Mouse (Mus musculus) Patski (cell line): ENCODE results near the gene Gpr15. TPM values are rescaled to one million over a fixed set of nuclear protein-coding genes. Genes with fewer than 3 reads are reported as not detected.

Experiments
- ATAC-seq: fragments of 100-300 bp; one replicate; pipeline ENCODE4 v1.8.0; 2021
- CTCF ChIA-PET: fragments of 350-600 bp; sonication (Branson Sonifier 250); formaldehyde crosslinking; loops from one replicate; lab custom pipeline; 2022; ENCODE audit warnings: inconsistent platforms; lab: Charles Lee
- POLR2A ChIA-PET: fragments of 350-600 bp; sonication (Branson Sonifier 250); formaldehyde crosslinking; loops from one replicate; lab custom pipeline; 2022; ENCODE audit warnings: antibody characterized with exemption, inconsistent platforms; lab: Charles Lee
- DNase-seq: peaks from one replicate; pipeline ENCODE4 v3.0.0-alpha.2; 2011; ENCODE audit warnings: low read depth, low spot score
- H3K27me3 ChIP-seq: fragments of 371-371 bp; one replicate; pipeline ENCODE4 v1.5.1; 2021
- CTCF ChIP-seq: fragments of 100-300 bp; IDR thresholded peaks from one replicate; pipeline ENCODE4 v1.5.1; 2021
- in situ Hi-C: fragments of 300-500 bp; cut with MboI; formaldehyde crosslinking; loops from 3 replicates; pipeline ENCODE4 v1.11.1; 2018; ENCODE audit warnings: low pct_unique_long_range_greater_than_20kb, mixed read lengths
- polyA plus RNA-seq: library from polyadenylated mRNA; unstranded; gene quantifications from one replicate; pipeline ENCODE4 v1.2.3, GENCODE M21; 2021

Gpr15 gene
- polyA plus RNA-seq, 1 experiment from 2014 or later: not detected

DNA sequence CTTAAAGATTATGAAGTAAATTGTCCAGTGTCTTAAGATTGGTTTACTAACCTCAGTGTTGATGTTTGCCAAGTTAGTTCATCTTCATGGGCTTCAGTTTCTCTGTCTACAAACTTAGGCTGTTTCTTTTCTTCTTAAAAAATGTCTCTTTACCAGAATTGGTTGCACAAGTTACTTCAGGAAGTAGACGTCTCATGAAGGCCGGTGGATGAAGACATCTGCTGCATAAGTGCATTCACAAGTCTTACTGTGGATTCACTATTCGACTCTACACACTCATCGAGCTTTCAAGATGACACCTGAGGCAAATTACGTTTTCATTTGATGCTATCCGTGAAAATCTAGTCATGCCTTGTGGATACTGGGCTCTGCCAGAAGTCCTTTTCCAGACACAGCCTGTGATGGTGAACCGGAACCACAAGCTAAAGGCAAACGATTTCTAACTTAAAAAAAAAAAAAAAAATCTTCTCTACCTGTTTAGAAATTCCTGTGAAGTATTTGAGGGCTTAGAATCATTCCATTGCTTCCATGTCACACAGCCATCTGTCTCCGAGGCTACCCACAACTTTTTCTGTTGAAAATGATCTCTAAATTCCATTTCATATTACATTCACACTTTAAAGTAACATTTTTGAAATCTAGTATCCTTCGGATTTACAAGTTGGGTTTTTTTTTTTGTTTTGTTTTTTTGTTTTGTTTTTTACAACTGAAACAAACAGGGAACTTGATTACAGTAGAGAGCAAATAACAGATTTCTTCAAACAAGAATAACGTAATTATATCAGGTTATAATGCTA lies 8.0 kb upstream of the Gpr15 start:
- peaks cover 30% of the 10 kb centered on the region for H3K27me3 ChIP-seq
- ATAC-seq: no peak
- no peak for DNase-seq
- TF ChIP-seq CTCF: no peak
- POLR2A ChIA-PET: no interaction called here
- in situ Hi-C loops: loop anchor here (5.0 kb wide), 1 partner anchor 50 kb away; no protein-coding TSS in a partner anchor
- CTCF ChIA-PET: interaction anchor here (1.0 kb wide), 1 partner anchor 18 kb away, joined by 3 read pairs; no protein-coding TSS in a partner anchor

DNA sequence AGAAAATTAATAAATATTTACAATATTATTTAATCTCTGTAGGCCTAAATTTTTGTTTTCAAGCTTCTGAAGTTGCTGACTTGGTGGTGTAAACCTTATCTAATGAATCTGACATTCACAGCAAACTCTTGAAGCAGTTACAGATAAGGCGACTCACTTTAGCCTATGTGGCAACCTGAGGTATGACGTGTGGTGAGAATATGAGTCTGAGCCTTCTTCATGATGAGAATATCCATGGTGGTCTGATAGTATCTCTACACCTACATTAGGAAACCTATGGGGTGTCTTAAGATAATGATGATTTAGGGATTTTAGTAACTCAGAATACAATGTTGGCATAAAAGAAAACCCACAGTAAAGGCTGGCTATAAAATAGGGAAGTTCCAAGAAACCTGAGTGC lies 3.4 kb upstream of the Gpr15 start:
- peaks cover 30% of the 10 kb centered on the region for H3K27me3 ChIP-seq
- ATAC-seq (no peak), DNase-seq (no peak)
- in situ Hi-C loops: no loop called here
- TF ChIP-seq CTCF: no peak
- POLR2A ChIA-PET: no interaction called here
- CTCF ChIA-PET: no interaction called here

DNA sequence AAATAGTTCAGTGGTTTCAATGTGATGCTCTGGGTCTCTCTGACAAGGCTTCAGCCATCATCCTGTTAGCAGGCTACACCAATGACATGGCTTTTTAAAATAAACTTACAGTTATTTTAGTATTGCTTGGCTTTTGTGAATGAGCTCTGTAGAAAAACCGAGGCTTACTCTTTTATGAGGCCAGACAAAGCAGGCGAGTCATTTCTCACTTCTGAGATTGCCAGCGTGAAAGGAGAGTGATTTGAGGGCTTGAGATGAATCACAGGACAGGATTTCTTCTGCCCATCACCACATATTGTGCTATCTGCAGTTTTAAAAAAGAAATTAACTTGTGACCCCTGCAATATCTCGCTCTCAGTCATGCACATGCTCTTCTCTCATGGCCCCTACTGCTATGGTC lies 3.9 kb downstream of the Gpr15 start:
- H3K27me3 ChIP-seq: peaks cover 9% of the 10 kb centered on the region
- DNase-seq (no peak), ATAC-seq (no peak)
- in situ Hi-C loops: no loop called here
- TF ChIP-seq CTCF: no peak
- CTCF ChIA-PET: no interaction called here
- POLR2A ChIA-PET: no interaction called here

DNA sequence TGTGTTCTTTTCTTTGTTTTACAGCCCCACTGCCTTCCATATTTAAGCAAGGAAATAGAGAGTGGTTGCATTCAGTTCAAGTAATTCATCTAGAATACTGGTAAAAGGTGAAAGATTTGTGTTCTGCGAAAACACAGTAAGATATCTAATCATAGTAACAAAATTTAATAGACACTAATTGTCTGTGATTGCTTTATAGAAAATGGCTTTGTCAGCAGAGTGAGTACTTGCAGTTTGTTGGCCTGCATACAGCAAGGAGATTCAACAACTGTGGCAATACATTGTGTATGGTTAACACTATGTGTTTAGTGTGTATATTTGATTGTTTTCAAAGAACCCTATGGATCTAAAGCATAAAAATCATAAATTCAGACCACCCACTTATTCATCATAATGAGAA lies 5.7 kb downstream of the Gpr15 start:
- ChIA-PET CTCF (no interaction called here), POLR2A (no interaction called here)
- DNase-seq (no peak), ATAC-seq (no peak)
- in situ Hi-C loops: no loop called here
- no peak for TF ChIP-seq CTCF
- H3K27me3 ChIP-seq: peaks cover 9% of the 10 kb centered on the region

DNA sequence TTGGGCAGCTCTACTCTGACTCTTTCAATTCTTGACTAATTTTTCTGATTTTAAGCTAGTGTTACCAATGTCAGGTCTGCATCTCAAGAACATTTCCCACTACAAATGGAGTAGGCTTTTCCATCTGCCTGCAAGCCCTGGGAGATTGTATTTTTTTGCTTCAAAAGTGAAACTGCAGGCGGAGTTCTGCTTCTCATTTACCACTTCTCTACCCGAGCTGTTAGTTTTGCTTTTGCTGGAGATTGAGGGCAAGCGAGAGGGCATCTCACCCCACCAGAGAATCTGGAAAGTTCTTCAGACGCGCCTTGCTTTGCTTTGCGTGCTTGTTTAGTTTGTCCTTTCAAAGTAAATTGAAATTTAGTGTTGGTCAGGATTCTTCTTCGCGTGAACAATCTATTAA lies 6.6 kb downstream of the Gpr15 start:
- CTCF ChIA-PET: interaction anchor here (0.9 to 1.3 kb wide), 2 partner anchors 12 to 13 kb away, joined by 3 to 4 read pairs; no protein-coding TSS in a partner anchor

DNA sequence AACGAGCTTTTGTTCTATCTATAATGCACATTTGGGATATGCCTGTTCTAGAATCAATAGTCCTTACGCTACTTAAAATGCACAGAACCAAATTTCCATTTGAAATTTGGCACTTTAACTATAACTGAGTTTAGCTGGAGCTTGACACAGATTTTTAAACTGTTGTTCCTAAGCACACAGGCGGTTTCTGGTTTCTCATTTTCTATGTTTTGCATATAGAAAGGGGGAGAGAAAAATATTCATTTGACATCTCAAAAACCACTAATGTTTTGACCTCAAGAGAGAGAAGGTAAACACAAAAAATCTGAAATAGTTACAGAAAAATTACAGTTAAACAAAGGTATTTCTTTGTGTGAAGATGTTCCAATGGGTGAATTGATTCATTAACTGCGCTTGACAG lies 9.3 kb downstream of the Gpr15 start:
- ChIA-PET POLR2A (no interaction called here), CTCF (interaction anchor here (1.3 to 1.7 kb wide), 2 partner anchors 8 to 17 kb away, joined by 3 to 4 read pairs; no protein-coding TSS in a partner anchor)
- DNase-seq: no peak
- no peak for ATAC-seq
- no peak for TF ChIP-seq CTCF
- peaks cover 4% of the 10 kb centered on the region for H3K27me3 ChIP-seq
- in situ Hi-C loops: no loop called here

More for the DNA sequence above, 6.6 kb downstream of the Gpr15 start:
- DNase-seq (no peak), ATAC-seq (no peak)
- in situ Hi-C loops: no loop called here
- H3K27me3 ChIP-seq: peaks cover 9% of the 10 kb centered on the region
- POLR2A ChIA-PET: no interaction called here
- no peak for TF ChIP-seq CTCF

DNA sequence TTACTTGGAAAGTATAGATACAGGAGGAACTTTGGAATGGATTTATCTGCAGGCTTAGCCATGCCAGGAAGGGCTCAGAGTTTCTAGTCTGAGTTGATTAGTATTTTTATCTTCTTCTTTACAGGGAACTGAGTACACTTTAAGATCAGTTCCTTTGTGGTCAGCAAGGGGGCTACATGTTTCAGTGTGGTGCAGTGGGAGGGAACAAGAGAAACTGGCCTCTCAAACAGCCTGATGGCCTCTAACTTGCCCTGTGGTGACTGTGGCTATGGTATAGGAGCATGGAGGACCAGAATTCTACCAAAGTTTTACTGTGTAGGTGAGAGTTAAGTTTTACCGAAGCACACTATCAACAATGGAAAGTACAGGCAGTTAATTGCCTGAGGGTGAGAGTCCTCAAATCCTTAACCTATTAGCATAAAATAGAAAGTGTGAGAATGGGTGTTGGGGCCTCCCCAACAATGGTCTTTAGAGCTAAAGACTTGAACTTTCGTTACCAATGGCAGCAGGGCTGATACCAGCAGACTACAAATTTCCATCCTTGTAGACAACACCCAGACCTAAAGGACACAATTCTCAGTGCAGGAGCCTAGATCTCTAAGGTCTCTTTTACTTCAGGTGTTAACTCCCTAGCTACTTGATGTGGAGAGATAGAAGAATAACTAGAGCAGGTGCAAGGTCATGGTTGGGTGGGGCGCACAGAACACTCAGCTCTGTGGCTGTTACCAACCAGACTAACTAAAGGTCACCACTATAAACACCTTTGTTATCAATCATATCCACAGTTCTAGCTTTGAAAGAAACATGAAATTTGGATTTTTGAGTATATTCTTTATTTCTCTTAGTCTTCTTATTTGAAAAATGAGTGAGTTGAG lies 10.0 kb downstream of the Gpr15 start:
- DNase-seq (no peak), ATAC-seq (no peak)
- POLR2A ChIA-PET: no interaction called here
- TF ChIP-seq CTCF: no peak
- CTCF ChIA-PET: interaction anchor here (1.3 to 1.7 kb wide), 2 partner anchors 9 to 17 kb away, joined by 3 to 4 read pairs; no protein-coding TSS in a partner anchor
- in situ Hi-C loops: no loop called here
- H3K27me3 ChIP-seq: peaks cover 4% of the 10 kb centered on the region

DNA sequence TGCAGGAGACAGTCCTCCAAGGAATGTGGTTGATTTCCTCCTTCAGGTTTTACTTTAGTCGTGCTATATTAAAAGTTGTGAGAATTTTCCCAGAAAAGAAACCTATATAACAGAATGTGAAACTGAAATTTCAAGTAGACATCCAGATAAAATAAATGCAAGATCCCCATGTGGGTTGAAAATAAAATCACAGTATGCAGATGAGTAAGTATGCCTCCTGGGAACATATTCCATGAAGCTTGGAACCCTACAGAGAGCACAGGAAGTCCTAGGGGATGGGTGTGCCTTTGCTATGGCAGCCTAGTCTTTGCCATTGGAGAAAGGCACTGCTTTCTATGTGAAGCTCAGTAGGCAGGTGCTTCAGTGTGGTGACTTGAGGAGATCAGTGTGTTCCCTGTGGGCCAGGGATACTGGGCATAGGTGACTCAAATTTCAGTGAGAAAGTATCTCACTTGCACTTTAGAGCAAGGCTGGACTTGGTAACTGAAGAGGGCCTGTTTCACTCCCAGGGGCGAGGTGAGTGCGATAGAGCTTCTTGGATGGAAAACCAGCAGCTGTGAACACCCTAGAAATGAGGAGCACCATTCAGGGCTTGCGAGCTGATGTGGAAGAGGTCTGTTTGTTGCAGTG lies 11.5 kb downstream of the Gpr15 start:
- ChIA-PET POLR2A (no interaction called here), CTCF (interaction anchor here (0.7 kb wide), 1 partner anchor 73 kb away, joined by 3 read pairs; no protein-coding TSS in a partner anchor)
- in situ Hi-C loops: no loop called here
- no peak for TF ChIP-seq CTCF
- ATAC-seq (no peak), DNase-seq (no peak)
- peaks cover 4% of the 10 kb centered on the region for H3K27me3 ChIP-seq

DNA sequence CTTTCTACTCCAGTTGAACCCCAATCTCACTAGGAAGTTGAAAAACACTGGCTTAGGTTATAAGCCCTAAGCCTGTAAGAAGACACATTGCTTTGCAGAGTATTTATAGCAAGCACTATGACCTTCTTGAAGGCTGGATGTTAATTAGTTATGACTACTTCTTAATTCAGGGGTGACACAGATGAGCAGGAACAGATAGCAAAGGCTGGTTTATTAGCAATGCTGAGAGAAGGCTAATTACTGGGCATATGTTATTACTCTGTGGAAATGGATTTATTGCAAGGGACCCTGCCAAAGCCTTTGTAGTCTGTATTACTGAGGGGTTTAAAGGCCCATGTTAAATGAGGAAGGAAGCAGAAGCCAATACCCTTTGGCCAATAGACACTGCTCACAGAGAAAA lies 13.9 kb downstream of the Gpr15 start:
- ChIA-PET CTCF (no interaction called here), POLR2A (interaction anchor here (0.6 kb wide), 1 partner anchor 22 kb away, joined by 3 read pairs; no protein-coding TSS in a partner anchor)
- no peak for ATAC-seq
- TF ChIP-seq CTCF: no peak
- DNase-seq: no peak
- in situ Hi-C loops: no loop called here
- no peaks in the 10 kb centered on the region for H3K27me3 ChIP-seq
